Mouse (Mus musculus) small intestine, adult 2 months (tissue): ENCODE data around the gene Pbld2.

Source experiments
- CTCF ChIP-seq: fragments of 200-500 bp; IDR thresholded peaks from 2 replicates; pipeline ENCODE4 v1.5.1; 2012; ENCODE audit warnings: low read depth, mild to moderate bottlenecking, control low read depth, inconsistent platforms, low read length, moderate library complexity, mixed read lengths; ENCODE audit not compliant: insufficient replicate concordance, insufficient read length; ENCODE audit errors: extremely low read depth
- POLR2A ChIP-seq: fragments of 200-500 bp; IDR thresholded peaks from 2 replicates; pipeline ENCODE4 v1.6.1; 2012; ENCODE audit warnings: low read depth, mild to moderate bottlenecking, control low read depth, inconsistent platforms, low read length, moderate library complexity

DNA sequence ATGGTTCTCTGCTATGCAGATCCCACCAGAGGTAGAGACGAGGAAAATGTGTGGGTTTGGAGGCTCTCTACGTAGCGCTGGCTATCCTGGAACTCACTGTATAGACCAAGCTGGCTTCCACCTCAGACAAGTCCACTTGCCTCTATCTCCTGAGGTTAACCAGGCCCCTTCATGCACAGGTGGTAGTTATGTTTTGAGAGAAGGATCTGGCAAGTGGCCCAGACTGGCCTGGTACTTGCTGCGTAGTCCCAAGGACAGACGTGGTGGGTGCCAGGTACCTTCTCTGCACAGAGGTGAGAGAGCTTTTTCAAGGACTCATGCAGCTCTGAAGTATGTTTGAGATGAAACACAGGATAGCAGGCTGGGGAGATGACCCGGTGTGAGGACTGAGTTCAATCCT is 39.6 kb upstream of the Pbld2 start:
- TF ChIP-seq CTCF (no peak), POLR2A (no peak)
